Mouse (Mus musculus) hindbrain, embryonic 10.5 days (tissue): ENCODE results near the gene U90926. TPM values are rescaled to one million over a fixed set of nuclear protein-coding genes. Genes with fewer than 3 reads are reported as not detected.
A peak's percentile ranks its signal among the peaks of the same experiment; 100 is the strongest.
"Not testable (repeated sequence)": the region's sequence is repeated elsewhere in the genome, so short reads cannot be mapped to it uniquely, and the experiment has no call there.

Experiments used
- DNase-seq: peaks from one replicate; pipeline ENCODE4 v3.0.0-alpha.2; 2017; ENCODE audit warnings: low spot score
- H3K27ac ChIP-seq: fragments of 300-500 bp; sonication (generic); 2 replicates; pipeline ENCODE4 v1.5.1; 2016; ENCODE audit warnings: mild to moderate bottlenecking, moderate library complexity
- H3K27me3 ChIP-seq: fragments of 300-500 bp; sonication (generic); 2 replicates; pipeline ENCODE4 v1.6.1; 2016; ENCODE audit warnings: mild to moderate bottlenecking; ENCODE audit not compliant: poor library complexity, insufficient read depth, severe bottlenecking
- H3K36me3 ChIP-seq: fragments of 300-500 bp; sonication (generic); 2 replicates; pipeline ENCODE4 v1.6.1; 2016; ENCODE audit warnings: mild to moderate bottlenecking, moderate library complexity
- H3K4me1 ChIP-seq: fragments of 300-500 bp; sonication (generic); replicated peaks from 2 replicates; pipeline ENCODE4 v1.6.1; 2016; ENCODE audit warnings: mild to moderate bottlenecking
- H3K4me3 ChIP-seq: fragments of 300-500 bp; sonication (generic); 2 replicates; pipeline ENCODE4 v1.5.1; 2016; ENCODE audit warnings: mild to moderate bottlenecking, moderate library complexity
- H3K9me3 ChIP-seq: fragments of 300-500 bp; sonication (generic); 2 replicates; pipeline ENCODE4 v1.6.1; 2016; ENCODE audit warnings: mild to moderate bottlenecking, moderate library complexity
- WGBS: fragments of 180-500 bp; shearing (Covaris S2); methylation state at CpG from one replicate; pipeline ENCODE4 v1.1.7; 2016; 5-methylcytosine and 5-hydroxymethylcytosine counted together
- polyA plus RNA-seq: library from polyadenylated mRNA; unstranded; fragments of >200 nt; fragmentation: Nextera tagmentation; extraction: Ambion mirVana; gene quantifications from 2 replicates; pipeline ENCODE4 v1.2.1, GENCODE M21; 2016

U90926 gene
- polyA plus RNA-seq, 1 experiment from 2014 or later = not detected

GRCm38 (mm10) chr5:92205706-92206105 is 9.5 kb downstream of the U90926 start:
- 90% methylated on average over 5 of the region's 5 CpGs for WGBS
- Histone ChIP-seq H3K4me3 (no peak overlapping the region), H3K36me3 (peaks cover 47% of the 10 kb centered on the region), H3K27me3 (no peaks in the 10 kb centered on the region), H3K4me1 (no peaks in the 10 kb centered on the region), H3K9me3 (no peaks in the 10 kb centered on the region), H3K27ac (no peak overlapping the region)
- no peak for DNase-seq

- no peaks in the 10 kb centered on the region for H3K27me3 ChIP-seq
- H3K9me3 ChIP-seq = no peaks in the 10 kb centered on the region
- H3K4me1 ChIP-seq = no peaks in the 10 kb centered on the region
- DNase-seq = no peak
- WGBS = 94% methylated on average over 7 of the region's 7 CpGs
- no peak overlapping the region for H3K27ac ChIP-seq
- H3K4me3 ChIP-seq = no peak overlapping the region
- peaks cover 52% of the 10 kb centered on the region for H3K36me3 ChIP-seq
Observed at GRCm38 (mm10) chr5:92205184-92205583, 10.0 kb downstream of the U90926 start.

- no peaks in the 10 kb centered on the region for H3K27me3 ChIP-seq
- H3K27ac ChIP-seq = no peak overlapping the region
- H3K36me3 ChIP-seq = peaks cover 60% of the 10 kb centered on the region
- DNase-seq = no peak
- WGBS = 94% methylated on average over 6 of the region's 6 CpGs
- no peaks in the 10 kb centered on the region for H3K4me1 ChIP-seq
- no peak overlapping the region for H3K4me3 ChIP-seq
- H3K9me3 ChIP-seq = no peaks in the 10 kb centered on the region
Observed at GRCm38 (mm10) chr5:92204162-92205036, 10.8 kb downstream of the U90926 start.

GRCm38 (mm10) chr5:92198266-92198665 is 16.9 kb downstream of the U90926 start:
- Histone ChIP-seq H3K36me3 (peaks cover 97% of the 10 kb centered on the region), H3K4me1 (no peaks in the 10 kb centered on the region), H3K4me3 (no peak overlapping the region), H3K9me3 (no peaks in the 10 kb centered on the region), H3K27ac (no peak overlapping the region), H3K27me3 (no peaks in the 10 kb centered on the region)
- 87% methylated on average over 8 of the region's 8 CpGs for WGBS
- no peak for DNase-seq

GRCm38 (mm10) chr5:92196895-92197811 is 18.1 kb downstream of the U90926 start:
- Histone ChIP-seq H3K4me1 (no peaks in the 10 kb centered on the region), H3K27ac (0 out of 2 replicates have a peak overlapping the region, but pooled peaks have one; percentile 18), H3K36me3 (peaks cover 98% of the 10 kb centered on the region), H3K9me3 (no peaks in the 10 kb centered on the region), H3K4me3 (no peak overlapping the region), H3K27me3 (no peaks in the 10 kb centered on the region)
- WGBS = 88% methylated on average over 15 of the region's 15 CpGs
- DNase-seq = no peak

- H3K9me3 ChIP-seq, H3K27me3 ChIP-seq, H3K4me3 ChIP-seq, DNase-seq, H3K4me1 ChIP-seq, H3K27ac ChIP-seq: not testable (repeated sequence)
- H3K36me3 ChIP-seq = peaks cover 91% of the 10 kb centered on the region
- WGBS = 62% methylated on average over 2 of the region's 2 CpGs
Observed at GRCm38 (mm10) chr5:92195716-92196115, 19.5 kb downstream of the U90926 start.

- 94% methylated on average over 7 of the region's 7 CpGs for WGBS
- H3K27ac ChIP-seq = no peak overlapping the region
- H3K36me3 ChIP-seq = peaks cover 81% of the 10 kb centered on the region
- peaks cover 7% of the 10 kb centered on the region; the same call in 1 of the 2 replicates for H3K9me3 ChIP-seq
- H3K4me1 ChIP-seq = no peaks in the 10 kb centered on the region
- no peaks in the 10 kb centered on the region for H3K27me3 ChIP-seq
- DNase-seq = no peak
- no peak overlapping the region for H3K4me3 ChIP-seq
Observed at GRCm38 (mm10) chr5:92188881-92189483, 26.2 kb downstream of the U90926 start.

GRCm38 (mm10) chr5:92183071-92183830 is 32.0 kb downstream of the U90926 start:
- 87% methylated on average over 8 of the region's 8 CpGs for WGBS

GRCm38 (mm10) chr5:92165976-92166375 is 49.2 kb downstream of the U90926 start:
- no peak for DNase-seq
- Histone ChIP-seq H3K27ac (no peak overlapping the region), H3K4me3 (no peak overlapping the region), H3K4me1 (no peaks in the 10 kb centered on the region), H3K9me3 (no peaks in the 10 kb centered on the region), H3K36me3 (peaks cover 50% of the 10 kb centered on the region), H3K27me3 (no peaks in the 10 kb centered on the region)
- 94% methylated on average over 6 of the region's 6 CpGs for WGBS

More at GRCm38 (mm10) chr5:92183071-92183830, 32.0 kb downstream of the U90926 start:
- Histone ChIP-seq H3K27ac (no peak overlapping the region), H3K9me3 (peaks cover 1% of the 10 kb centered on the region; the same call in 1 of the 2 replicates), H3K36me3 (peaks cover 75% of the 10 kb centered on the region), H3K4me1 (no peaks in the 10 kb centered on the region), H3K27me3 (no peaks in the 10 kb centered on the region), H3K4me3 (no peak overlapping the region)
- DNase-seq = no peak

Other genes starting within 250 kb of the U90926 start
- not detected in 2 replicates for gene Odaph, start 227.9 kb downstream of the U90926 start, polyA plus RNA-seq
- 0.34 and 0.77 TPM in 2 replicates for gene Cdkl2, start 171.5 kb downstream of the U90926 start, polyA plus RNA-seq
- 273 and 276 TPM in 2 replicates for gene G3bp2, start 131.7 kb downstream of the U90926 start, polyA plus RNA-seq
- gene Uso1, start 77.5 kb downstream of the U90926 start, polyA plus RNA-seq = 36.6 and 38.5 TPM in 2 replicates
- gene Ppef2, start 40.9 kb upstream of the U90926 start, polyA plus RNA-seq = 0.16 and 0.22 TPM in 2 replicates
- 3.8 and 5.7 TPM in 2 replicates for gene Naaa, start 62.8 kb upstream of the U90926 start, polyA plus RNA-seq
- 35.3 and 53.7 TPM in 2 replicates for gene Sdad1, start 95.1 kb upstream of the U90926 start, polyA plus RNA-seq
- not detected in 2 replicates for gene Cxcl9, start 112.7 kb upstream of the U90926 start, polyA plus RNA-seq
- 1.6 and 2.7 TPM in 2 replicates for gene Art3, start 116.4 kb upstream of the U90926 start, polyA plus RNA-seq
- 0.20 and 0.77 TPM in 2 replicates for gene Cxcl10, start 133.5 kb upstream of the U90926 start, polyA plus RNA-seq
- gene Nup54, start 219.8 kb upstream of the U90926 start, polyA plus RNA-seq = 52.7 and 65.8 TPM in 2 replicates